Mouse (Mus musculus) heart, embryonic 11.5 days (tissue): Measurements from ENCODE around the gene Olfr1015. TPM values are rescaled to one million over a fixed set of nuclear protein-coding genes. Genes with fewer than 3 reads are reported as not detected.

Source experiments
- polyA plus RNA-seq: library from polyadenylated mRNA; unstranded; fragments of >200 nt; fragmentation: Nextera tagmentation; extraction: Ambion mirVana; gene quantifications from 2 replicates; pipeline ENCODE4 v1.2.1, GENCODE M21; 2014

Olfr1015 gene
- polyA plus RNA-seq, 1 experiment from 2014 or later = not detected

Other genes starting within 250 kb of the Olfr1015 start
- gene Olfr996, start 202.8 kb upstream of the Olfr1015 start, polyA plus RNA-seq = not detected in 2 replicates
- not detected in 2 replicates for gene Olfr998, start 193.1 kb upstream of the Olfr1015 start, polyA plus RNA-seq
- gene Olfr1000, start 170.1 kb upstream of the Olfr1015 start, polyA plus RNA-seq = not detected in 2 replicates
- gene Olfr1002, start 131.3 kb upstream of the Olfr1015 start, polyA plus RNA-seq = not detected in 2 replicates
- gene Olfr154, start 117.6 kb upstream of the Olfr1015 start, polyA plus RNA-seq = not detected in 2 replicates
- gene Olfr1006, start 103.2 kb upstream of the Olfr1015 start, polyA plus RNA-seq = not detected in 2 replicates
- not detected in 2 replicates for gene Olfr1008, start 92.6 kb upstream of the Olfr1015 start, polyA plus RNA-seq
- gene Olfr1009, start 66.6 kb upstream of the Olfr1015 start, polyA plus RNA-seq = not detected in 2 replicates
- gene Olfr1012, start 19.3 kb upstream of the Olfr1015 start, polyA plus RNA-seq = not detected in 2 replicates
- gene Olfr1013, start 14.9 kb upstream of the Olfr1015 start, polyA plus RNA-seq = not detected in 2 replicates
- not detected in 2 replicates for gene Olfr1014, start 9.3 kb upstream of the Olfr1015 start, polyA plus RNA-seq
- gene Olfr1016, start 20.5 kb downstream of the Olfr1015 start, polyA plus RNA-seq = not detected in 2 replicates
- gene Olfr1018, start 36.5 kb downstream of the Olfr1015 start, polyA plus RNA-seq = not detected in 2 replicates
- not detected in 2 replicates for gene Olfr1019, start 63.5 kb downstream of the Olfr1015 start, polyA plus RNA-seq
- gene Olfr1020, start 65.0 kb downstream of the Olfr1015 start, polyA plus RNA-seq = not detected in 2 replicates
- not detected in 2 replicates for gene Olfr1022, start 86.6 kb downstream of the Olfr1015 start, polyA plus RNA-seq
- gene Olfr1023, start 103.6 kb downstream of the Olfr1015 start, polyA plus RNA-seq = not detected in 2 replicates
- gene Olfr1024, start 123.0 kb downstream of the Olfr1015 start, polyA plus RNA-seq = not detected in 2 replicates
- not detected in 2 replicates for gene Olfr1025-ps1, start 133.2 kb downstream of the Olfr1015 start, polyA plus RNA-seq
- not detected in 2 replicates for gene Olfr1026, start 139.5 kb downstream of the Olfr1015 start, polyA plus RNA-seq
- not detected in 2 replicates for gene Olfr1028, start 168.4 kb downstream of the Olfr1015 start, polyA plus RNA-seq
- not detected in 2 replicates for gene Olfr1029, start 191.9 kb downstream of the Olfr1015 start, polyA plus RNA-seq
- not detected in 2 replicates for gene Olfr1030, start 197.3 kb downstream of the Olfr1015 start, polyA plus RNA-seq
- not detected in 2 replicates for gene Olfr1031, start 208.3 kb downstream of the Olfr1015 start, polyA plus RNA-seq
- not detected in 2 replicates for gene Olfr1032, start 223.5 kb downstream of the Olfr1015 start, polyA plus RNA-seq
- 0.34 TPM in 1 of 2 replicates, not detected in the other for gene Olfr1033, start 238.6 kb downstream of the Olfr1015 start, polyA plus RNA-seq